Mouse (Mus musculus) adrenal gland, adult (tissue): ENCODE results near the gene Rprd2.
"Not testable (repeated sequence)": the region's sequence is repeated elsewhere in the genome, so short reads cannot be mapped to it uniquely, and the experiment has no call there.

Experiments
- DNase-seq, 2 experiments: peaks; one replicate each; pipeline ENCODE4 v3.0.0; 2022 to 2023; ENCODE audit warnings: low spot score in 1 of 2; ENCODE audit not compliant: inconsistent age in 2 of 2

The Rprd2 gene

DNA sequence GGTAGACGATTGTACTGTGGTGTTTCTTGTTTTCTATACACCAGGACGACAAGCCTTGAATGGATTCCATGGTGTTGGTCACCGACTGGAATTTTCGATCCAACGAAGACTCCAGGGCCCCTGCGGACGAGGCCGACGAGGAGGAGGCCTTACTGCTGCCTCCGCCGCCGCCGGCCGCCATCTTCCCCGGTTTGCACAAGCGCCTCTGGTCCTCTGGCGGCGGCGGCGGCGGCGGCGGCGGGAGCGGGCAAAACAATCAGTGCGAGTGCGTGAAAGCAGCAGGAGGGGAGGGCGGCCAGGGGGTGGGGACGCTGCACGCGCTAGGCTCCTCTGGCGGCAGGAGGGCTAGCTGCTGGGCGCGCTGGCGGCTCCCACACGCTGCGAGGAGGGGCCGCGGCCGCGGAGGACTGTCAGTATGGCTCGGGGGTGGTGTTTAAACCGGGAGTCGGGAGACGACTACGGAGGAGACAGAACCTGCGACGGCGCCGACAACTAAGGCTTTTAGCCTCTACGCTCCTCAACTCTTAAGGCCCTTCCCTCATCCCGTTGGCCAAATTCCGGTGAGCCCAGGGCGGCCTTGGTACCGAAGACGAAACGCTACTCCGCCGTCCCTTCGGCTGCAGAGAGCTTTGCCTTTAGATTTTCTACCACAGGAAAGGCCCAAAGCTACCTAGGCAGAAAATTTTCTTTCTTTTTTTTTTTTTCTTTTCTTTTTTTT is at the start of gene Rprd2:
TSS of gene Rprd2 (minus strand) at position 293 of the 718 bp plus-strand sequence.
- peak; percentile 85 to 94 for DNase-seq

DNA sequence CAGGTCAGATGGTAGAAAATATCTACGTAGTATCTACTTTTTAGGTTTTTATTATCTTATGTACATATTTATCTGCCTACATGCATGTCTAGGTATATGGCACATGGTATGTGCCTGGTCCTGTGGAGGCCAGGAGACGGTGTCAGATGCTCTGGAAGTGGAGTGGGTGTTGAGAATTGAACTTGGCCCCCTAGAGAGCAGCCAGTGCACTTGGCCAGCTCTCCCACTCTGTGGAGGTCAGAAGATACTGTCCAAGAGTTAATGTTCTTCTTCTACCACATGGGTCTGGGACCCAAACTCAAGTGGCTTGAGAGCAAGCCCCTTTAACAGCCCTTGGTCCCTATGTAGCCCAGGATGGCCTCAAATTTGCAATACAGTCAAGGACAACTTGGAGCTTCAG is 48.7 kb upstream of the Rprd2 start:
- no peak for DNase-seq

DNA sequence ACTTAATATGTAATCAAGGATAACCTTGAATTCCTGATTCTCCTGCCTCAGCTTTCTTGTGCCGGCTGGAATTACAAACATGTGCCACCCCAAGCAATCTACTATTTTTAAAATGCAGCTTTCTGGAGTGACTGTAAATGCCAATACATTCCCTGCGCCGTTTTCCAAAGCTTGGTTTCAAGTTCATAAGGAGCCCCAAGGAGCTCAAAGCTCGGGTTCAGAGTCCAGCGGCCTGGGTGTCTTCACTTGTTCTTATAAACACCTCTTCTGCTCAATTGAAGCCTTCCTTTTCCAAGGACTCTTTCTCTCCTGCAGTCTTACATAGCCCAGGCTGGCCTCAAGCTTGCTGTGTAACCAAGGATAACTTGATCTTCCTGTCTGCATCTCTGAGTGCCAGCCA is 47.4 kb upstream of the Rprd2 start:
- DNase-seq, result no peak

DNA sequence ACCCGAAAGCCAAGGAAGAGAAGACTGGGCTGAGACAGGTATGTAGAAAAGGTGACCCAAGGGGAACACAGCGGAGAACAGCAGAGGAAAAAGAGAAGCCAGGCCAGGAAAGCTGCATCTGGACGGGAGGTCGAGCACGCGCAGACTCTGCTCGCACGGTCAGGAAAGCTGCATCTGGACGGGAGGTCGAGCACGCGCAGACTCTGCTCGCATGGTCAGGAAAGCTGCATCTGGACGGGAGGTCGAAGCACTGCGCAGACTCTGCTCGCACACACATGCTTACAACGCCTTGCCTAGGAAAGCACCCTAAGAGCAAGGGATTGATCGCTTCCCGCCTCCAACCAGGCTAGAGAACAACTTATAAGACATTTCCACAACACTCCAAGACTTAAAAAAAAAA is 46.9 kb upstream of the Rprd2 start:
- DNase-seq, result no peak

DNA sequence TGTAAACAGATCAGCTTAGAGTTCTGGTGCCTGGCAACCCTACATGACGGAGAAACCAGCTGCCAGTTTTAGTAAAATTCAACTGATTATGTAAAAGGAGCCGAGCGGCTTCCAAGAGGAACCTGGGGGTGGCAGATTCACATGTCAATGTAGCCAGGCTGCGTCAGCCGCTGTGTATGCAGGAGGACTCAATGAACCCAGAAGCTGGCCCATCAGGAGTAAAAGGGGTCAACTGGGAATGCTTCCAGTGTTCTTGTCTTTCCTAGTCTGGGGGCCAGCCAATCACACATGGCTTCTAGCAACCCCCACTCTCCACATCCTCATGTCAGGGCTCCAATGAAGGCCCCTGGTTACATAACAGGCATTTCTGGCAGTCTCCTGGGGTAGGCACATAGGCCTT is 46.4 kb upstream of the Rprd2 start:
- DNase-seq, result peak in 1 of 2 experiments; percentile 56

DNA sequence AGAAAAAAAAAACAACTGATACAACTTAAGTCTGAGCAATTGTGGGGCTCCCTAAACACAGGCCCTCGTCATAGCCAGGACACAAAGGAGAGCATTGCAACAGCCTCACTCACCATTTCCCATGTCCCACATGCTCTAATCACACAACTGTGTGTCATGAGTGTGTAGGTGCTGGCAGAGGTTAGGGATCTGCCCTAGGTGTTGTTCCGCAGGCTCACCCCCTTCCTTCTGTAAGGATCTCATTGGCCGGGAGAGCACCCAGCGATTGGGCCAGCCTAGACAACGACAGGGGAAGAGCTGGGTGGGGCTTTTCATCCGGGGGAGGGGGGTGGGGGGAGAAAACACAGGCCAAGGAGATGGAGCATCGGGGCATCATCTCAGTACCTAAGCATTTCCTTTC is 44.9 kb upstream of the Rprd2 start:
- DNase-seq, result no peak

DNA sequence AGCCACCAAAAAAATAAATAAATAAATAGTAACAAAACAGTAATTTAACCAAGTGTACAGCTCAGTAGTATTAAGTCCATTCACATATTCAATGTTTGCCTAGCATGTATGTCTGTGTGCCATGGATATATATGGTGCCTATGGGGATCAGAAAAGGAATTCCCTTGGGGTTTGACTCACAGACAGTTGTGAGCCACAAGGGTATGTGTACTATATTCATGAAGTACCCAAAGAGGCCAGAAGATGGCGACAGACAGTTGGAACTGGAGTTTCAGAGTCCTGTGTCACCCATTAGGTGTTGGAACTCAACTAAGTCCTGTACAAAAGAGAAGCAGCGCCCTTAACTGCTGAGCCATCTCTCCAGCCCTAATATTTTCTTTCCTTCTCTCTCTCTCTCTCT is 43.1 kb upstream of the Rprd2 start:
- DNase-seq, result peak; percentile 61 to 93

DNA sequence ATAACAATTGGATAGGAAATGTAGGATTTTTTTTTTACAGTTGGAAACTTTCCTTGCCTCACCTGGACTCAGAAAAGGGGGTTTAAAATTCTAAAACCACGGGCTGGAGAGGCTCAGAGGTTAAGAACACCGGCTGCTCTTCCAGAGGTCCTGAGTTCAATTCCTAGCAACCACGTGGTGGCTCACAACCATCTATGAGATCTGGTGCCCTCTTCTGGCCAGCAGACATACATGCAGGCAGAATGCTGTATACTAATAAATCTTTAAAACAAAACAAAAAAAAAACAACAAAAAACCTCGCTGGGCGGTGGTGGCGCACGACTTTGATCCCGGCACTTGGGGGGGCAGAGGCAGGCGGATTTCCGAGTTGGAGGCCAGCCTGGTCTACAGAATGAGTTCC is 42.6 kb upstream of the Rprd2 start:
- peak in 1 of 2 experiments; percentile 45 for DNase-seq

DNA sequence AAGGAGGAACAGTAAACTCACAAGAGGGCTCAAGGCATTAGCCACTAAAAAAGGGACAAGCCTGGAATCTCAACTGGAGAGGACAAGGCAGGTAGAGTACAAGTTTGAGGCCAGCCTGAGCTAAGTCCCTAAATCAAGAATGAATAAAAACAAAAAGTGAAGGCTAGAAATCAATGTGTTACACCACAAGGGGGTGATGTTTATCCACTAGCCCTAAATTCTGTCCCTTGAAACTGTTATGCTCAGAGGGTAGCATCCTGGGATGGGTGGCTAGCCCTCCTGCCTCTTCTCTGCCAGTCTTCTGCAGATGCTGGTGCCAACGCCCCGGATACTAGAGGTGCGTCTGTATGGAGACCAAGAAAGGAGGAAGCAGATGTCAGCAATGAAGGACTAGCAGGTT is 41.7 kb upstream of the Rprd2 start:
- DNase-seq, result peak in 1 of 2 experiments; percentile 44

DNA sequence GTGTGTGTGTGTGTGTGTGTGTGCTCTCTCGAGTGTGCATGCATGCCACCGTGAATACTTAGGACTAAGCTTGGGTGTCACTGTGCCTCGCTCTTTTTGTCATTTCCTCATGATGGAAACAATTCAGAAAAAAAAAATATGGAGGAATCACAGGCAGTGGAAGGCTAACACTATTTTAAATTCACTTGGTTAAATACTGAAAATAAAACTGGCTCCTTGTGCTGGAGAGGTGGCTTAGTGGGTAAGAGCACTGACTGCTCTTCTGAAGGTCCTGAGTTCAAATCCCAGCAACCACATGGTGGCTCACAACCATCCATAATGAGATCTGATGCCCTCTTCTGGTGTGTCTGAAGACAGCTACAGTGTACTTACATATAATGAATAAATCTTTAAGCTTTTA is 39.6 kb upstream of the Rprd2 start:
- DNase-seq, result not testable (repeated sequence)

DNA sequence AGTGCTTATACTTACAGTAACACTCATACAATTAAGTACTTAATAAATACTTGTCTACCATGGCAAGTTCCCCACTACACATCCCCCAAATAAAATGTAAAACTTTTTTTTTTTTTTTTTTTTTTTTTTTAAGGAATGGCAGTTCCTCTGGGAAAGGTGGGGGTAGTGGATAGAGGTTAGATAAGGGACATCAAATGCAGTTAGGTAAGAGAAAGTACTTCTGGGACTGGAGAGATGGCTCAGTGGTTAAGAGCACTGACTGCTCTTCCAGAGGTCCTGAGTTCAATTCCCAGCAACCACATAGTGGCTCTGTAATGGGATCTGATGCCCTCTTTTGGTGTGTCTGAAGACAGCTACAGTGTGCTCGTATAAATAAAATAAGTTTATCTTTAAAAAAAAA is 38.4 kb upstream of the Rprd2 start:
- DNase-seq, result not testable (repeated sequence)

DNA sequence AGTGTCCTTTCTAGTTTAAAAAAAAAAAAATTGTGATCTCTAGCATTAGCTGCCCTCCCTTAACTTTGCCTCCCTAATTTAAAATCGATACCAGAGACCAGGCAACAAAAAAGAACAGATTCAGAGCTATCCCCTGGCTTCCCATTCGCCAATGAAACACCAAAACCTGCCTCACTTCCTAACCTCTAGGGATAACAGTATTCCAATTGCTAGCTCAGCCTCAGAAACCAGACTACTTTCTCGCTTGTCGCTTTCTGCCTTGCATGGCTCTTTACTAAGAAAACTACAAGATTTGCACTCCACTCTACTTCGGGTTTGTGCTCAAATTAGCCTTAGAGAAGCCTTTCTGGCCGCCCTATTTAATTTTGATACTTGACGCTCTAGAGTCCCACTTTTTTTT is 37.5 kb upstream of the Rprd2 start:
- DNase-seq, result no peak

DNA sequence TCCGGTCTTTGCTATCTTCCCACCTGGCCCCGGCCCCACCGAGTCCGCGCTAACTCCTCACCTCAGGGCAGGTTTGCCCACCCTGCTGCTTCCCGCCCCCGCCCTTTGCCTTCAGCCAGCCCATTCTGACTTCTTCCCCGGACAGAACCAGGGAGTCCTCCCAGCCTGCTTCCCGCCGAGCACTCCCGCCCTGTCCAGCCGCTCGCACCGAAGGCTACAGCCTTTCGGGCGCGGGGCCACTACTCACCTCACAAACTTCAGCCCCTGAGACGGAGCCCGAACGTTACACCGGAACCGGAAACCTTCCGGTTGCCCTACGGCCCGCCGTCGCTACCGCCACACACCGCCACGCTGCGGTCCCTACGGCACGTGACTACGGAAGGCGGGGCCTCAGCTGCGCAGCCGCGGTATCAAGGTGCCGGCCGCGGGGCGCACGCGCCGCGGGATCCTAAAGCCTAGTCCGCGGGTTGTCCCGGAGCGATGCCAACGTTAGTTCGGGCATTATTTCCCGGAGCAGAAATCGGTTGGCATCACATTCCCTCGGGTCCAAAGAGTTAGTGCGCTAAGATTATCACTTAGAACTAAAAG is 36.9 kb upstream of the Rprd2 start, which contains the start of gene Prpf3:
TSS of gene Prpf3 (minus strand) at position 384 of the 588 bp plus-strand sequence.
- DNase-seq, result peak; percentile 96 to 98

DNA sequence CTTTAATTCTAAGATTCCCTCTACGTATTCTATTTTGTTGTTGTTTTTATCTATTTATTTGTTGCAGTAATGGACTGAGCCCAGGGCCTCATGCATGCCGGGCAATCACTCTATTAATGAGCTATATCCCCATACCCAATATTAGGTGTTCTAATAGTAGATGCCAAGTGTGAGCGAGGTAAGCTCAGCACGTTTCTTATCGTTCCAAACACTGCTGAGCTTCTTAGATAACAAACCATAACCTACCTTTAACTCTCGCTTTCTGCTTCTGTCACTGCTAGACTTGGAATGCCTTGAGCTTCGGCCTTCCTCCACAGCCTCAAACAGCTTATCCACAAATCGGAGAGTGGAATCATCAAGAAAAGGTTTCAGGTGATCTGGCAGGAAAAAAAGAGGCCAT is 32.7 kb upstream of the Rprd2 start:
- DNase-seq, result no peak

DNA sequence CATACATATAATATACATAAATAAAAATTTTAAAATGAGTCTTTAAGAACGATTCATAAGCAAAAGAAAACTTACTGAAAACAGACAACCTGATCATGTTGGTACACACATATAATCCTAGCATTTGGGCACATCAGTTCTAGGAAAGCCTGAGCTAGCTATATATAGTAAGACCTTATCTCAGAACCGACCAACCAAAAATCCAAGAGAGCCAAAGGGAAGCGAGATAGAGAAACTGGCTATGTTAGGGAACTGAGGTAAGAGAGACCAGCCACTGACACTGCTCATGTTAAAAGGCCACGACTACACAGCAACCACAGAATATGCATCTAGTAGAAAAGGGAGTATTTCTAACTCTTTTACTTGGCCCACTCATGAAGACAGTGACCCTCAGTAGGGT is 31.9 kb upstream of the Rprd2 start:
- DNase-seq, result no peak

DNA sequence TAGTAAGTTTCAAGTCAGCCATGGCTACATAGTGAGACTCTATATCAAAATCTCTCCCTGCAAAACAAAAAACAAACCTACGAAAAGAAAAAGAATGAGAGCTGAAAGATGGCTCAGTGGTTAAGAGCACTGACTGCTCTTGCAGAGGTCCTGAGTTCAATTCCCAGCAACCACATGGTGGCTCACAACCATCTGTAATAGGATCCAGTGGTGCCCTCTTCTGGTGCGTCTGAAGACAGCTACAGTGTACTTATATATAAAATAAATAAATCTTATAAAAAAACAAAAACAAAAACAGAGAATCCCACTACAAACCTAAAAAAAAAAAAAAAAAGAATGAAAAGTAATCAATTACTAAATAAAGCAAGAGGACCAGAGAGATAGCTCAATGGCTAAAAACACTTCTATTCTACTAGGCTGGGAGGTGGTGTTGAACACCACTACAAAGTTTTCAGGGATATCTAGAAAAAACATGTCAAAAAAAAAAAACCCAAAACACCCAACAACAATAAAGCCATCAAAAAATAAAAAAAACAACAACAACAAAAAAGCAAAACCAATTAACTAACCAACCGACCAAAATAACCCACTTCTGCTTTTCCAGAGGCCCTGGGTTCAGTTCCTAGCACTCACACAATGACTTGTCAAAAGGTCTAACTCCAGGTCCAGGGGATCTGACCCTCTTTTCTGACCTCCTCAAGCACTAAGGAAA is 24.0 kb upstream of the Rprd2 start:
- no peak for DNase-seq

DNA sequence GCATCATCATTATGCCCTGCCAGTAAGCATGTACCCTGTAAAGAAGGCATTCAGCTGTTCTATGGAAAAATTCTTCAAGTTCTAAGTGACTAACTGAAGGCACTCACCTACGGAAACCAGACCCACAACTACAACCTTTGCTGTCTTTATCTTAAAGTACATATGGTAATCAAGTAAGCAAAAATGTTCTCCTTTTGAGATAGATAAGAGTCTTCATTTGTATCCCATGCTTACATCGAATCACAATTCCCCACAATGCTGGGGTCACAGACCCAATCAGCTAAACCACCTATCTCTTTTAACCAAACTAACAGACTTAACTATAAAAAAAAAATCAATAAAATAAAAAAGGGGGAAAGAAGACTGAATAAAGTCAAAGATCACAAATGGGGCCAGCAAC is 20.6 kb upstream of the Rprd2 start:
- DNase-seq, result no peak

DNA sequence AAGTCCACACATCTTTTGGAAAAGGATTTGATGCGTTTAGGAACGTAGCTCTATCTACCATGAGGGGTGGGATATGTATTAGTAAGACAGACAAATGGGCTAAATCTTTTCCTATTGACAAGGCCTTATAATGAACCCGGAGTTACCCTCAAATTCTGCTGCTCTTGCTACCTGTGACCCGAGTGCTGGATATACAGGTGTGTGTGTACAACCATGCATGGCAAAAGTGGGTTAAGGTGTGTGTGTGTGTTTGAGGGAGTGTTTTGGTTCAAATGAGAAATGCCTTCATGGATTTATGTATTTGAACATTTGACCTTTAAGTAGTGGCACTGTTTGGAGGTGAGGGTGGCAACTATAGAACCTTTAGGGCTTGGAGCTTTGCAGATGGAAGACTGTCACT is 10.4 kb upstream of the Rprd2 start:
- DNase-seq, result no peak

DNA sequence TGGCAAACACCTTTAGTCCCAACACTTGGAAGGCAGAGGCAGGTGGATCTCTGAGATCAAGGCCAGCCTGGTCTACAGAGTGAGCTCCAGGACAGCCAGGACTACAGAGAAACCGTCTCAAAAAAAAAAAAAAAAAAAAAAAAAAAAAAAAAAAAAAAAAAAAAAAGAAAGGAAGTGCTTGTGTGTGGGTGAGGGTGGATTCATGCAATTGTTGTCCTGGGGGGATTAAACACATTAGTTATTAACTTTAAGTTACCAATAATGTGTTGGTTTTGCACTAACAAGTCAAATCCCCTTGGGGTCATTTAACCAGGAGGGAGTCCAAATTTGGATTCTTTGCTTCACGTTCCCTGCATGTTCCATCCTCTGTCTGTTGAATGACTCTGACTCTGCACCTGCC is 7.6 kb upstream of the Rprd2 start:
- no peak for DNase-seq

DNA sequence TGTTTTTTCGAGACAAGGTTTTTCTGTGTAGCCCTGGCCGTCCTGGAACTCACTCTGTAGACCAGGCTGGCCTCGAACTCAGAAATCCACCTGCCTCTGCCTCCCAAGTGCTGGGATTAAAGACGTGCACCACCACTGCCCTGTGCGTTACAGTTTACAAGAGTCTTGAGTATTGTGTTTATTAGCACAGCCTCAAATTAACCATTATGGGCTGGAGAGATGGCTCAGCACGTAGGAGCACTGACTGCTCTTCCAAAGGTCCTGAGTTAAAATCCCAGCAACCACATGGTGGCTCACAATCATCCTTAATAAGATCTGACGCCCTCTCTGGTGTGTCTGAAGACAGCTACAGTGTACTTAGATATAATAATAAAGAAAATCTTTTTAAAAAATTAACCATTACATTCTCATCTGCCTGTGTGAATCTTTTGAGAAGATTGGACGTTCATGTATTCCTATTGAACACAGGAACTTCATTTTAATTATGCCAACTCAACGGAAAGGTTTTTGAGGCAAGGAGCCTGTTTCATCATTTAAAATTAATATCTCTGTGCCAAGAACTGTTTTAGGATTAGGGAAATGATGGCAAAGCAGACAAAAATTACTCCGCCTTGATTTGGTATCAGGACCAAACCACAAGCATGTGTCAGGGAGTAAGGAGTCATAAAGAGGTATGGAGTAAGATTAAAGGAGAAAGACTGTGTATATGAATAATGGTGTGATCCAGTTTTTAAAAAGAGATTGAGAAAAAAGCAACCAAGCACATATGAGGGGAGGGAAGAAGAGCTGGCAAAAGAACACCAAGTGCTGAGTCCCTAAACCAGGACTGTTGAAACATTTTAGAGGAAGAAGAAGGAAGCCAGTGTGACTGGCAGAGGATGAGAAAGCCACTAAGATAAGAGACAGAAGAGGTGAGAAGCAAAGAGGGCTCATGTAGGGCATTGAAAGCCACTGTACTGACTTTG is 1.7 kb upstream of the Rprd2 start:
- no peak for DNase-seq

DNA sequence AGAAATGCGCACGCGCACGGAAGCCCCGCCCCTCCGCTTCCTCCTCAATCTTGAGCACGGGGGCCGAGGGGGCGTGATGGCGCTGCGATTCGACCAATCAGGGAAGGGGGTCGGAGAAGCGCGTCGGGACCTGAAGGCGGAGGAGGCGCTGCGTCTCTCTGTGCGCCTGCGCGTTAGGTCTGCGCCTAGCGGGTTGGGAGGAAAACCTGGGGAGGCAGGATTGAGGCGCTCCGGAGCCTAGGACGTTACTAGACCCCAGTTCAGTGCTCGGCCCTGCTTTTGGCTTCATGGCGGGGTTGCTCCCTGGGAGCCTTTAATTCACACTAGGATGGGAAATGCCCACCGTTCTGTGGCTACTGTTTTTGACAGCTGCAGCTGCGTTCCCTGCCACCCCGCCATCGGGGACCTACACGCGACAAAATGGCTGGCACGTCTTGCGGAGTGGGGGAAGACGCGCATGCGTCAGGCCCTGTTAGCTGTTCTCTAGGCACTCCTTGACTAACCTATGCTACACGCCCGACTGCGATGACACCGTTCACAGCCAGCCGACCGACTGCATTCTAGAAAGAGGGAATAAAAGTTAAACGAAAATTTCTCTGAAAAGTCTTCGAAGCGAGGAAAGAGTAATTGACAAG is 805 bp upstream of the Rprd2 start:
- DNase-seq, result peak; percentile 100
